Mouse (Mus musculus): ENCODE results near the gene Upp2. TPM values are rescaled to one million over a fixed set of nuclear protein-coding genes. Genes with fewer than 3 reads are reported as not detected.

Upp2 gene
- total RNA-seq, 2 experiments from 2014 or later = 2.1 to 3.1 TPM

DNA sequence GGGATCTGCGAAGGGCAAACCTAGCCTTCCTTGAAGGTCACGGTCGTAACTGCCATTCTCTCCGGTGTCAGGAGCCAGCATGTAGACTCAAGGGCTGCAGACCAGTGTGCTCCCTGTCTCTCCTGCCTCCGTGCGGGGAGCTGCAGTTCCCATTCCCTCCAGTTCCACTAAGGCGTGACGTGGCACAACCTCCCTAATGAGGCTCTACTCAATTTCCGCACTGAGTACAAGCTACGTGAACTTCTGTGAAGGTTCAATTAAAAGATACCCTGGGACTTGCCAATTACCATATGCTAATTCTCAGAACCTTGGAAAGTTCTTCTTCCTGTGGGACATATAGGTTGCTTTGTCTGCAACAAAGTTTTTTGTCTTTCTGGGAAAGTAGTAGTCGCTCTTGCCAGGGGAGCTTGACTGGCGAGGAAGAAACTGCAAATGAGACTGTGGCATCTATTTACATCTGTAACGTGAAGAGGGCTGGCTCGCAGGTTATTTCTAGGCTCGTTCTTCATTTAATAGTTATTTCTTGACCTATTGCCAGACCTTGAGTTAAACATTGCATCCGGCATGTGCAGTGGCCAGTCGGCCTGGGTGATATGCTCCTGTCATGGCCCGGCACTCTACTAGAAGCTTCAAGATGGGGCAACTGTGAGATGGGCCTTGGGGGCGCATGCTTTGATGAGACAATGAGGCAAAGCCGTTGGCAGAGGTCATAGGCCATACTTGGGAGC is 265.3 kb downstream of the Upp2 start:
- DNase-seq (ENCODE audit: low spot score) = no peak

- DNase-seq (ENCODE audit: low spot score) = no peak
These were observed 273.9 kb downstream of the Upp2 start for GRCm38 (mm10) chr2:58841021-58841420.

DNA sequence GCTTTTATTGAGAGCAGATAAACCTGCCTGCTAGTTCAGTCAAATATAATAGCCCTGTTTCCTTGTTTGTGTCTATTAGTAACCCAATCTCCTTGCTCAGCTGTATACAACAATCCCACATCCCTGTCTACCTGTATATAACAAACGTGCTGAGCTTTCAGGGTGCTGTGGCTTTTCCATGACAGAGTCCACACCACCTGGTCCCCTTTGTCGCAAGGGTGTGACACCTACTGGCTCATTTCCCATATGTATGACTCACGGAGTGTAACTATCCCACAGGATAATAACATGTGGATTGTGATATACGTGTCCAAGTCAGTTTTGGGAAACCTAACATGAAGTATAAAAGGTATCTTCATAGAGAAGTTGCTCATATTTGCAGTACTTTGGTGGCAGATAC is 275.3 kb downstream of the Upp2 start:
- no peak for DNase-seq (ENCODE audit: low spot score)

Other genes starting within 250 kb of the Upp2 start
- under 1 TPM; 0.57 to 0.71 TPM for gene Acvr1c, start 209.4 kb upstream of the Upp2 start, total RNA-seq (2021)
- gene Gm17409, start 97.2 kb upstream of the Upp2 start, total RNA-seq (2021) = not detected
- gene Acvr1, start 141 bp upstream of the Upp2 start, total RNA-seq (2021) = 10 to 100 TPM; 20.6 to 26.8 TPM

Measured in gastrocnemius, adult 18-20 months (tissue).